Mouse (Mus musculus): ENCODE results near the gene Gm13124.
"Not testable (repeated sequence)": the region's sequence is repeated elsewhere in the genome, so short reads cannot be mapped to it uniquely, and the experiment has no call there.

The Gm13124 gene

GRCm38 (mm10) chr4:144565034-144565433 lies at the start of gene Gm13124:
Gene Gm13124 (minus strand): TSS chr4:144565134.
- DNase-seq: no peak

GRCm38 (mm10) chr4:144614586-144614985 lies 49.7 kb upstream of the Gm13124 start:
- peak; percentile 5 for DNase-seq

GRCm38 (mm10) chr4:144613407-144613806 lies 48.5 kb upstream of the Gm13124 start, which contains the start of gene Aadacl4:
Gene Aadacl4 (plus strand): TSS chr4:144613707.
- DNase-seq: no peak

- no peak for DNase-seq
These were observed 27.9 kb upstream of the Gm13124 start for GRCm38 (mm10) chr4:144592790-144593189.

- not testable (repeated sequence) for DNase-seq
These were observed 21.3 kb upstream of the Gm13124 start for GRCm38 (mm10) chr4:144586207-144586606.

- DNase-seq: no peak
These were observed 2.8 kb upstream of the Gm13124 start for GRCm38 (mm10) chr4:144567752-144568151.

GRCm38 (mm10) chr4:144561205-144561604 lies 3.7 kb downstream of the Gm13124 start:
- no peak for DNase-seq

GRCm38 (mm10) chr4:144559792-144560191 lies 5.1 kb downstream of the Gm13124 start:
- DNase-seq: no peak

- no peak for DNase-seq
These were observed 13.8 kb downstream of the Gm13124 start for GRCm38 (mm10) chr4:144551156-144551555.

GRCm38 (mm10) chr4:144545339-144545738 lies 19.6 kb downstream of the Gm13124 start:
- not testable (repeated sequence) for DNase-seq

- no peak for DNase-seq
These were observed 20.2 kb downstream of the Gm13124 start for GRCm38 (mm10) chr4:144544689-144545088.

- DNase-seq: no peak
These were observed 45.4 kb downstream of the Gm13124 start, which contains the start of gene 9430007A20Rik for GRCm38 (mm10) chr4:144519522-144519921. Gene 9430007A20Rik (plus strand): TSS chr4:144519822.

GRCm38 (mm10) chr4:144506518-144506917 lies 58.4 kb downstream of the Gm13124 start:
- DNase-seq: no peak

All from kidney, adult 11 months (tissue).